Mouse (Mus musculus) MEL (cell line): ENCODE measurements around the gene Mcm2. TPM values are rescaled to one million over a fixed set of nuclear protein-coding genes. Genes with fewer than 3 reads are reported as not detected.

Experiments
- DNase-seq: peaks from one replicate; pipeline ENCODE4 v3.0.0; 2011; ENCODE audit warnings: low read depth, low spot score
- H3K27ac ChIP-seq: 2 replicates; pipeline ENCODE4 v1.5.1; 2012; ENCODE audit warnings: low read depth, mild to moderate bottlenecking, control low read depth, low read length, moderate library complexity; ENCODE audit not compliant: control insufficient read depth
- H3K27me3 ChIP-seq, 2 experiments: fragments of 150-350 bp in 1 of 2; sonication (generic) in 1 of 2; 2 replicates each; pipeline ENCODE4 v1.6.1; 2012; ENCODE audit warnings: low read length in 2 of 2, mild to moderate bottlenecking in 2 of 2, improper control_type of control experiment in 1 of 2, moderate library complexity in 1 of 2; ENCODE audit not compliant: insufficient read depth in 2 of 2, control insufficient read depth in 1 of 2
- H3K36me3 ChIP-seq, 2 experiments: 2 replicates each; pipeline ENCODE4 v1.6.1; 2012 to 2014; ENCODE audit warnings: low read length in 2 of 2, improper control_type of control experiment in 1 of 2, inconsistent platforms in 1 of 2, mild to moderate bottlenecking in 1 of 2; ENCODE audit not compliant: insufficient read depth in 2 of 2, control insufficient read depth in 1 of 2
- H3K4me1 ChIP-seq, 2 experiments: fragments of 150-350 bp in 1 of 2; sonication (generic) in 1 of 2; 2 replicates each; pipeline ENCODE4 v1.6.1; 2012; ENCODE audit warnings: low read length in 2 of 2, improper control_type of control experiment in 1 of 2, mild to moderate bottlenecking in 1 of 2; ENCODE audit not compliant: insufficient read depth in 2 of 2, control insufficient read depth in 1 of 2
- H3K4me3 ChIP-seq, 2 experiments: fragments of 150-350 bp in 1 of 2; sonication (generic) in 1 of 2; 2 replicates each; pipeline ENCODE4 v1.5.1; 2012; ENCODE audit warnings: low read depth in 2 of 2, low read length in 2 of 2, mild to moderate bottlenecking in 2 of 2, moderate library complexity in 2 of 2, control low read depth in 1 of 2, improper control_type of control experiment in 1 of 2; ENCODE audit not compliant: control insufficient read depth in 1 of 2, insufficient read depth in 1 of 2
- H3K79me2 ChIP-seq: 2 replicates; pipeline ENCODE4 v1.6.1; 2012; ENCODE audit warnings: mild to moderate bottlenecking, low read length, moderate library complexity; ENCODE audit not compliant: control insufficient read depth, poor library complexity, insufficient read depth
- H3K9ac ChIP-seq: 2 replicates; pipeline ENCODE4 v1.6.1; 2012; ENCODE audit warnings: low read depth, mild to moderate bottlenecking, control low read depth, low read length, moderate library complexity; ENCODE audit not compliant: control insufficient read depth, poor library complexity, severe bottlenecking
- H3K9me3 ChIP-seq: fragments of 150-350 bp; sonication (generic); replicated peaks from 2 replicates; pipeline ENCODE4 v1.6.1; 2012; ENCODE audit warnings: mild to moderate bottlenecking, low read length, improper control_type of control experiment, moderate library complexity; ENCODE audit not compliant: insufficient read depth
- BHLHE40 ChIP-seq: IDR thresholded peaks from 2 replicates; pipeline ENCODE4 v1.6.1; 2012; ENCODE audit warnings: low read depth, mild to moderate bottlenecking, inconsistent platforms, low read length, improper control_type of control experiment, borderline replicate concordance
- CHD1 ChIP-seq: IDR thresholded peaks from 2 replicates; pipeline ENCODE4 v1.6.1; 2012; ENCODE audit warnings: low read depth, mild to moderate bottlenecking, inconsistent platforms, low read length, improper control_type of control experiment
- ELF1 ChIP-seq: IDR thresholded peaks from 2 replicates; pipeline ENCODE4 v1.6.1; 2014; ENCODE audit warnings: low read depth, mild to moderate bottlenecking, inconsistent platforms, low read length, improper control_type of control experiment, moderate library complexity
- JUND ChIP-seq: IDR thresholded peaks from 2 replicates; pipeline ENCODE4 v1.6.1; 2011; ENCODE audit warnings: low read depth, mild to moderate bottlenecking, improper control_type of control experiment, low read length
- MAFK ChIP-seq: IDR thresholded peaks from 2 replicates; pipeline ENCODE4 v1.6.1; 2011; ENCODE audit warnings: low read depth, mild to moderate bottlenecking, low read length, improper control_type of control experiment, borderline replicate concordance
- MAX ChIP-seq: IDR thresholded peaks from 2 replicates; pipeline ENCODE4 v1.6.1; 2011; ENCODE audit warnings: low read length, improper control_type of control experiment
- MEF2A ChIP-seq: IDR thresholded peaks from 2 replicates; pipeline ENCODE4 v1.6.1; 2014; ENCODE audit warnings: low read depth, mild to moderate bottlenecking, inconsistent platforms, low read length, improper control_type of control experiment; ENCODE audit not compliant: poor library complexity, insufficient replicate concordance, severe bottlenecking; ENCODE audit errors: extremely low read depth
- MXI1 ChIP-seq: IDR thresholded peaks from 2 replicates; pipeline ENCODE4 v1.6.1; 2011; ENCODE audit warnings: mild to moderate bottlenecking, low read depth, low read length, improper control_type of control experiment
- MYB ChIP-seq: IDR thresholded peaks from 2 replicates; pipeline ENCODE4 v1.6.1; 2011; ENCODE audit warnings: mild to moderate bottlenecking, low read depth, low read length, improper control_type of control experiment
- NRF1 ChIP-seq: IDR thresholded peaks from 2 replicates; pipeline ENCODE4 v1.6.1; 2014; ENCODE audit warnings: low read depth, mild to moderate bottlenecking, inconsistent platforms, low read length, improper control_type of control experiment, moderate library complexity; ENCODE audit not compliant: poor library complexity, insufficient read depth, severe bottlenecking
- POLR2AphosphoS5 ChIP-seq: IDR thresholded peaks from 2 replicates; pipeline ENCODE4 v1.6.1; 2012; ENCODE audit warnings: low read depth, borderline replicate concordance, mild to moderate bottlenecking, inconsistent platforms, low read length, moderate library complexity, mixed read lengths
- RCOR1 ChIP-seq: IDR thresholded peaks from 2 replicates; pipeline ENCODE4 v1.6.1; 2012; ENCODE audit warnings: low read depth, mild to moderate bottlenecking, inconsistent platforms, low read length, improper control_type of control experiment
- SMC3 ChIP-seq: IDR thresholded peaks from 2 replicates; pipeline ENCODE4 v1.6.1; 2011; ENCODE audit warnings: low read depth, low read length, improper control_type of control experiment
- TCF12 ChIP-seq: IDR thresholded peaks from 2 replicates; pipeline ENCODE4 v1.6.1; 2014; ENCODE audit warnings: low read depth, mild to moderate bottlenecking, inconsistent platforms, low read length, improper control_type of control experiment, moderate library complexity
- USF1 ChIP-seq: IDR thresholded peaks from 2 replicates; pipeline ENCODE4 v1.6.1; 2014; ENCODE audit warnings: low read depth, mild to moderate bottlenecking, inconsistent platforms, low read length, improper control_type of control experiment, moderate library complexity
- USF2 ChIP-seq, 2 experiments: IDR thresholded peaks; 2 replicates each; pipeline ENCODE4 v1.6.1; 2011 to 2012; ENCODE audit warnings: improper control_type of control experiment in 2 of 2, low read length in 2 of 2, borderline replicate concordance in 1 of 2, inconsistent platforms in 1 of 2, low read depth in 1 of 2, mild to moderate bottlenecking in 1 of 2; ENCODE audit not compliant: insufficient read depth in 1 of 2
- ZC3H11A ChIP-seq: IDR thresholded peaks from 2 replicates; pipeline ENCODE4 v1.6.1; 2012; ENCODE audit warnings: low read depth, mild to moderate bottlenecking, inconsistent platforms, low read length, improper control_type of control experiment
- ZKSCAN1 ChIP-seq: IDR thresholded peaks from 2 replicates; pipeline ENCODE4 v1.6.1; 2012; ENCODE audit warnings: low read depth, mild to moderate bottlenecking, inconsistent platforms, low read length, improper control_type of control experiment, moderate library complexity
- ZMIZ1 ChIP-seq: IDR thresholded peaks from 2 replicates; pipeline ENCODE4 v1.6.1; 2012; ENCODE audit warnings: low read depth, mild to moderate bottlenecking, inconsistent platforms, low read length, improper control_type of control experiment, moderate library complexity
- polyA plus RNA-seq, 2 experiments: library from polyadenylated mRNA; stranded (reverse) in 1 of 2; unstranded in 1 of 2; fragments of >175 nt in 1 of 2; fragments of >200 nt in 1 of 2; gene quantifications; 2 replicates each; pipeline versions ENCODE4 v1.2.1 to v1.2.4; 2012; ENCODE audit warnings: low replicate concordance in 2 of 2, low read depth in 1 of 2; ENCODE audit not compliant: insufficient read length in 2 of 2, insufficient read depth in 1 of 2, missing spikeins in 1 of 2
- total RNA-seq: library from RNA; depleted of rRNA; stranded (reverse); fragments of 300-350 nt; gene quantifications from 2 replicates; pipeline ENCODE4 v1.2.3, GENCODE M21; 2012

Gene Mcm2
- total and polyA plus RNA-seq, 3 experiments, result 110 to 268 (median 242) TPM

GRCm38 (mm10) chr6:88943666-88944065 is 45.1 kb upstream of the Mcm2 start:
- Histone ChIP-seq H3K36me3 (no peaks in the 10 kb centered on the region), H3K9ac (no peak overlapping the region), H3K4me1 (peaks cover 0 to 5% of the 10 kb centered on the region in 2 experiments; a peak in 1 of 4 replicates), H3K79me2 (no peaks in the 10 kb centered on the region), H3K27me3 (no peaks in the 10 kb centered on the region), H3K27ac (no peak overlapping the region), H3K9me3 (no peaks in the 10 kb centered on the region), H3K4me3 (no peak overlapping the region)
- TF ChIP-seq SMC3, result no peak
- TF ChIP-seq MYB, result no peak
- TF ChIP-seq USF1, result no peak
- no peak for TF ChIP-seq ZKSCAN1
- TF ChIP-seq USF2 (IDR thresholded peaks at IDR 0.05; ENCODE audit: borderline replicate concordance in 1 of 2, insufficient read depth in 1 of 2, low read depth in 1 of 2, low read length in 2 of 2), result no peak
- no peak for TF ChIP-seq ELF1
- no peak for TF ChIP-seq CHD1
- TF ChIP-seq MAFK, result no peak
- no peak for TF ChIP-seq BHLHE40
- no peak for TF ChIP-seq ZMIZ1
- TF ChIP-seq RCOR1, result no peak
- TF ChIP-seq JUND, result no peak
- no peak for TF ChIP-seq NRF1
- TF ChIP-seq MAX, result no peak
- no peak for TF ChIP-seq MXI1
- no peak for TF ChIP-seq ZC3H11A
- no peak for TF ChIP-seq POLR2AphosphoS5
- DNase-seq, result no peak

- H3K4me1 ChIP-seq, result peaks cover 0 to 5% of the 10 kb centered on the region in 2 experiments; a peak in 1 of 4 replicates
Observed at GRCm38 (mm10) chr6:88942595-88942994, 44.0 kb upstream of the Mcm2 start.

More at GRCm38 (mm10) chr6:88942595-88942994, 44.0 kb upstream of the Mcm2 start:
- no peak overlapping the region for H3K4me3 ChIP-seq
- no peaks in the 10 kb centered on the region for H3K36me3 ChIP-seq
- no peaks in the 10 kb centered on the region for H3K27me3 ChIP-seq
- H3K9ac ChIP-seq, result no peak overlapping the region
- no peak for TF ChIP-seq ELF1
- TF ChIP-seq TCF12, result no peak
- no peak for TF ChIP-seq ZC3H11A
- no peak for TF ChIP-seq MEF2A
- TF ChIP-seq USF2 (IDR thresholded peaks at IDR 0.05; ENCODE audit: borderline replicate concordance in 1 of 2, insufficient read depth in 1 of 2, low read depth in 1 of 2, low read length in 2 of 2), result no peak
- no peak for TF ChIP-seq ZMIZ1
- TF ChIP-seq MAX, result no peak
- DNase-seq, result no peak
- H3K9me3 ChIP-seq, result no peaks in the 10 kb centered on the region
- H3K27ac ChIP-seq, result no peak overlapping the region
- H3K79me2 ChIP-seq, result no peaks in the 10 kb centered on the region
